ENCODE assay signal across 8 mouse cellular contexts in genomic region chr16:50732082-50733006, GRCm38 (mm10).
DNase-seq lines count a peak whose midpoint lies in the region; ATAC-seq and TF ChIP-seq lines count a peak whose summit lies in the region.

No protein-coding gene starts in this region.

- WGBS in hindbrain, postnatal 0 days, result under 1% methylated on average over 58 of the region's 58 CpGs

- DNase-seq in WW6 (ENCODE audit: low read depth, low spot score), result peak; percentile 87
- DNase-seq in gastrocnemius, adult 2 months, result peak; percentile 93
- DNase-seq in hindbrain, postnatal 0 days (ENCODE audit: low spot score), result peak; percentile 94
- DNase-seq in left cerebral cortex, adult 8-10 months (ENCODE audit: low spot score in 2 of 2), result peak; percentile 79 to 81
- peak; percentile 90 to 92 for DNase-seq in right cerebral cortex, postnatal 10 days (ENCODE audit: low spot score in 2 of 2)
- peak; percentile 88 for DNase-seq in urinary bladder, postnatal 25 days (ENCODE audit: low spot score)

- peak overlapping the region; percentile 88 for H3K27ac ChIP-seq in gastrocnemius, adult 2 months
- H3K27ac ChIP-seq in hindbrain, postnatal 0 days, result peak overlapping the region; percentile 26

- TF ChIP-seq CTCF in gastrocnemius, adult 2 months (IDR thresholded peaks at IDR 0.05), result no peak
- TF ChIP-seq CTCF in hindbrain, postnatal 0 days (IDR thresholded peaks at IDR 0.05; ENCODE audit: low read depth), result no peak

- ATAC-seq in common myeloid progenitor, adult 5-6 weeks (replicated peaks; ENCODE audit: low read depth, poor library complexity, severe bottlenecking), result peak; percentile 83
- ATAC-seq in hindbrain, postnatal 0 days, result peak; percentile 96

- H3K4me2 ChIP-seq in hindbrain, postnatal 0 days (ENCODE audit: low read depth, low read length), result peak overlapping the region; percentile 94

- intact Hi-C loops in gastrocnemius, adult 2 months (cut with DNase I), result loop anchor here (10.0 kb wide), 1 partner anchor 878 kb away; no protein-coding TSS in a partner anchor

- peak overlapping the region; percentile 95 for H3K4me3 ChIP-seq in gastrocnemius, adult 2 months
- peak overlapping the region; percentile 83 for H3K4me3 ChIP-seq in hindbrain, postnatal 0 days (ENCODE audit: low read length)
- H3K4me3 ChIP-seq in megakaryocyte, embryonic 14.5 days (replicated peaks), result peak overlapping the region; percentile 97

- peak overlapping the region; percentile 51 for H3K9ac ChIP-seq in hindbrain, postnatal 0 days (replicated peaks; ENCODE audit: low read length)

- H3K36me3 ChIP-seq in hindbrain, postnatal 0 days (ENCODE audit: insufficient read depth, low read length), result no peaks in the 10 kb centered on the region
- peaks cover 8% of the 10 kb centered on the region for H3K36me3 ChIP-seq in megakaryocyte, embryonic 14.5 days (replicated peaks; ENCODE audit: low read length)

- H3K27me3 ChIP-seq in hindbrain, postnatal 0 days (ENCODE audit: insufficient read depth, low read length), result no peaks in the 10 kb centered on the region
- peaks cover 3% of the 10 kb centered on the region for H3K27me3 ChIP-seq in megakaryocyte, embryonic 14.5 days (replicated peaks)

- peaks cover 12% of the 10 kb centered on the region; the same call in 1 of the 2 replicates for H3K4me1 ChIP-seq in hindbrain, postnatal 0 days (ENCODE audit: insufficient read depth, low read length)
- H3K4me1 ChIP-seq in megakaryocyte, embryonic 14.5 days, result peaks cover 28% of the 10 kb centered on the region

- no peaks in the 10 kb centered on the region for H3K9me3 ChIP-seq in hindbrain, postnatal 0 days (ENCODE audit: low read length)
- H3K9me3 ChIP-seq in megakaryocyte, embryonic 14.5 days, result no peaks in the 10 kb centered on the region

Comparison
In these comparisons a context has a peak if more than half of its experiments do, and no peak if none do; other contexts are left out.
1. Peak in every context shown above with its lines: DNase-seq, ATAC-seq, H3K4me3 ChIP-seq and H3K27ac ChIP-seq.